Mouse (Mus musculus): ENCODE measurements around the gene Olfr1109. TPM values are rescaled to one million over a fixed set of nuclear protein-coding genes. Genes with fewer than 3 reads are reported as not detected.

Gene Olfr1109
- polyA plus RNA-seq (2015; fragmentation: Nextera tagmentation; extraction: Ambion mirVana) = not detected in 2 replicates

GRCm38 (mm10) chr2:87095908-87096307 lies at the start of gene Olfr1109:
Gene Olfr1109 (minus strand): TSS chr2:87096008.
- Histone ChIP-seq H3K4me1 (ENCODE audit: insufficient read depth) (no peaks in the 10 kb centered on the region), H3K4me3 (ENCODE audit: low read depth, low read length) (no peak within 1 kb of the TSS), H3K9me3 (ENCODE audit: low read length) (no peaks in the 10 kb centered on the region), H3K27ac (ENCODE audit: low read depth) (no peak within 1 kb of the TSS), H3K4me2 (ENCODE audit: low read depth, low read length) (no peak within 1 kb of the TSS), H3K9ac (replicated peaks) (no peak within 1 kb of the TSS), H3K36me3 (replicated peaks; ENCODE audit: insufficient read depth, low read length) (no peaks in the 10 kb centered on the region), H3K27me3 (ENCODE audit: insufficient read depth, low read length) (no peaks in the 10 kb centered on the region)
- DNase-seq (no peak), ATAC-seq (no peak)
- WGBS (ENCODE audit: insufficient replicate concordance) = 63% methylated on average over 1 of the region's 1 CpGs
- TF ChIP-seq EP300 (IDR thresholded peaks at IDR 0.05; ENCODE audit: low read depth) (no peak), CTCF (IDR thresholded peaks at IDR 0.05; ENCODE audit: low read depth) (no peak)

GRCm38 (mm10) chr2:87140200-87140599 lies 44.4 kb upstream of the Olfr1109 start, which contains the start of gene Olfr1110:
Gene Olfr1110 (minus strand): TSS chr2:87140300.
- ATAC-seq (no peak), DNase-seq (no peak)
- Histone ChIP-seq H3K27me3 (ENCODE audit: insufficient read depth, low read length) (no peaks in the 10 kb centered on the region), H3K9ac (replicated peaks) (no peak within 1 kb of the TSS), H3K4me2 (ENCODE audit: low read depth, low read length) (no peak within 1 kb of the TSS), H3K27ac (ENCODE audit: low read depth) (no peak within 1 kb of the TSS), H3K4me3 (ENCODE audit: low read depth, low read length) (no peak within 1 kb of the TSS), H3K36me3 (replicated peaks; ENCODE audit: insufficient read depth, low read length) (no peaks in the 10 kb centered on the region), H3K4me1 (ENCODE audit: insufficient read depth) (no peaks in the 10 kb centered on the region), H3K9me3 (ENCODE audit: low read length) (no peaks in the 10 kb centered on the region)
- TF ChIP-seq EP300 (IDR thresholded peaks at IDR 0.05; ENCODE audit: low read depth) (no peak), CTCF (IDR thresholded peaks at IDR 0.05; ENCODE audit: low read depth) (no peak)
- WGBS (ENCODE audit: insufficient replicate concordance) = 62% methylated on average over 1 of the region's 1 CpGs

- TF ChIP-seq CTCF (IDR thresholded peaks at IDR 0.05; ENCODE audit: low read depth) (no peak), EP300 (IDR thresholded peaks at IDR 0.05; ENCODE audit: low read depth) (no peak)
- Histone ChIP-seq H3K4me3 (ENCODE audit: low read depth, low read length) (no peak within 1 kb of the TSS), H3K36me3 (replicated peaks; ENCODE audit: insufficient read depth, low read length) (no peaks in the 10 kb centered on the region), H3K9ac (replicated peaks) (no peak within 1 kb of the TSS), H3K9me3 (ENCODE audit: low read length) (no peaks in the 10 kb centered on the region), H3K4me2 (ENCODE audit: low read depth, low read length) (no peak within 1 kb of the TSS), H3K27me3 (ENCODE audit: insufficient read depth, low read length) (no peaks in the 10 kb centered on the region), H3K27ac (ENCODE audit: low read depth) (no peak within 1 kb of the TSS), H3K4me1 (ENCODE audit: insufficient read depth) (no peaks in the 10 kb centered on the region)
- ATAC-seq = no peak
- DNase-seq = no peak
These were observed 18.7 kb upstream of the Olfr1109 start, which contains the start of gene Olfr259 for GRCm38 (mm10) chr2:87114467-87114866. Gene Olfr259 (minus strand): TSS chr2:87114567.

GRCm38 (mm10) chr2:87075717-87076116 lies 20.1 kb downstream of the Olfr1109 start, which contains the start of gene Olfr1107:
Gene Olfr1107 (minus strand): TSS chr2:87075817.
- Histone ChIP-seq H3K36me3 (replicated peaks; ENCODE audit: insufficient read depth, low read length) (no peaks in the 10 kb centered on the region), H3K4me3 (ENCODE audit: low read depth, low read length) (no peak within 1 kb of the TSS), H3K4me1 (ENCODE audit: insufficient read depth) (no peaks in the 10 kb centered on the region), H3K9ac (replicated peaks) (no peak within 1 kb of the TSS), H3K4me2 (ENCODE audit: low read depth, low read length) (no peak within 1 kb of the TSS), H3K27me3 (ENCODE audit: insufficient read depth, low read length) (no peaks in the 10 kb centered on the region), H3K27ac (ENCODE audit: low read depth) (no peak within 1 kb of the TSS), H3K9me3 (ENCODE audit: low read length) (no peaks in the 10 kb centered on the region)
- TF ChIP-seq CTCF (IDR thresholded peaks at IDR 0.05; ENCODE audit: low read depth) = no peak
- TF ChIP-seq EP300 (IDR thresholded peaks at IDR 0.05; ENCODE audit: low read depth) = no peak
- WGBS (ENCODE audit: insufficient replicate concordance) = 65% methylated on average over 1 of the region's 1 CpGs
- DNase-seq (no peak), ATAC-seq (no peak)

- no peak within 1 kb of the TSS for H3K4me2 ChIP-seq (ENCODE audit: low read depth, low read length)
- no peak within 1 kb of the TSS for H3K27ac ChIP-seq (ENCODE audit: low read depth)
- ATAC-seq (no peak), DNase-seq (no peak)
- 58% methylated on average over 1 of the region's 1 CpGs for WGBS (ENCODE audit: insufficient replicate concordance)
- 0 out of 2 replicates have a peak, but pooled peaks cover 3% of the 10 kb centered on the region for H3K9me3 ChIP-seq (ENCODE audit: low read length)
- H3K36me3 ChIP-seq (replicated peaks; ENCODE audit: insufficient read depth, low read length) = no peaks in the 10 kb centered on the region
- H3K9ac ChIP-seq (replicated peaks) = no peak within 1 kb of the TSS
- H3K4me3 ChIP-seq (ENCODE audit: low read depth, low read length) = no peak within 1 kb of the TSS
- TF ChIP-seq CTCF (IDR thresholded peaks at IDR 0.05; ENCODE audit: low read depth) = no peak
- TF ChIP-seq EP300 (IDR thresholded peaks at IDR 0.05; ENCODE audit: low read depth) = no peak
- H3K4me1 ChIP-seq (ENCODE audit: insufficient read depth) = no peaks in the 10 kb centered on the region
- H3K27me3 ChIP-seq (ENCODE audit: insufficient read depth, low read length) = no peaks in the 10 kb centered on the region
These were observed 43.6 kb downstream of the Olfr1109 start, which contains the start of gene Olfr1106 for GRCm38 (mm10) chr2:87052173-87052572. Gene Olfr1106 (minus strand): TSS chr2:87052273.

Other genes with a start within 250 kb of the Olfr1109 start
- gene Olfr1095, start 244.3 kb downstream of the Olfr1109 start, polyA plus RNA-seq (2015; fragmentation: Nextera tagmentation; extraction: Ambion mirVana) = not detected in 2 replicates
- not detected in 2 replicates for gene Gm13723, start 221.2 kb downstream of the Olfr1109 start, polyA plus RNA-seq (2015; fragmentation: Nextera tagmentation; extraction: Ambion mirVana)
- not detected in 2 replicates for gene Olfr1097, start 203.8 kb downstream of the Olfr1109 start, polyA plus RNA-seq (2015; fragmentation: Nextera tagmentation; extraction: Ambion mirVana)
- not detected in 2 replicates for gene Olfr1098, start 171.5 kb downstream of the Olfr1109 start, polyA plus RNA-seq (2015; fragmentation: Nextera tagmentation; extraction: Ambion mirVana)
- not detected in 2 replicates for gene Olfr1099, start 135.3 kb downstream of the Olfr1109 start, polyA plus RNA-seq (2015; fragmentation: Nextera tagmentation; extraction: Ambion mirVana)
- not detected in 2 replicates for gene Olfr1100, start 116.1 kb downstream of the Olfr1109 start, polyA plus RNA-seq (2015; fragmentation: Nextera tagmentation; extraction: Ambion mirVana)
- gene Olfr1101, start 104.8 kb downstream of the Olfr1109 start, polyA plus RNA-seq (2015; fragmentation: Nextera tagmentation; extraction: Ambion mirVana) = not detected in 2 replicates
- gene Olfr1102, start 97.6 kb downstream of the Olfr1109 start, polyA plus RNA-seq (2015; fragmentation: Nextera tagmentation; extraction: Ambion mirVana) = not detected in 2 replicates
- not detected in 2 replicates for gene Olfr1104, start 68.9 kb downstream of the Olfr1109 start, polyA plus RNA-seq (2015; fragmentation: Nextera tagmentation; extraction: Ambion mirVana)
- not detected in 2 replicates for gene Olfr1105, start 59.5 kb downstream of the Olfr1109 start, polyA plus RNA-seq (2015; fragmentation: Nextera tagmentation; extraction: Ambion mirVana)
- gene Olfr1106, start 43.7 kb downstream of the Olfr1109 start, polyA plus RNA-seq (2015; fragmentation: Nextera tagmentation; extraction: Ambion mirVana) = not detected in 2 replicates
- gene Olfr1107, start 20.2 kb downstream of the Olfr1109 start, polyA plus RNA-seq (2015; fragmentation: Nextera tagmentation; extraction: Ambion mirVana) = not detected in 2 replicates
- not detected in 2 replicates for gene Olfr259, start 18.6 kb upstream of the Olfr1109 start, polyA plus RNA-seq (2015; fragmentation: Nextera tagmentation; extraction: Ambion mirVana)
- gene Olfr1110, start 44.3 kb upstream of the Olfr1109 start, polyA plus RNA-seq (2015; fragmentation: Nextera tagmentation; extraction: Ambion mirVana) = not detected in 2 replicates
- not detected in 2 replicates for gene Olfr1111, start 56.6 kb upstream of the Olfr1109 start, polyA plus RNA-seq (2015; fragmentation: Nextera tagmentation; extraction: Ambion mirVana)
- not detected in 2 replicates for gene Olfr1112, start 91.8 kb upstream of the Olfr1109 start, polyA plus RNA-seq (2015; fragmentation: Nextera tagmentation; extraction: Ambion mirVana)
- gene Olfr1113, start 113.0 kb upstream of the Olfr1109 start, polyA plus RNA-seq (2015; fragmentation: Nextera tagmentation; extraction: Ambion mirVana) = not detected in 2 replicates
- not detected in 2 replicates for gene Olfr1115, start 152.0 kb upstream of the Olfr1109 start, polyA plus RNA-seq (2015; fragmentation: Nextera tagmentation; extraction: Ambion mirVana)
- gene Olfr1116, start 171.5 kb upstream of the Olfr1109 start, polyA plus RNA-seq (2015; fragmentation: Nextera tagmentation; extraction: Ambion mirVana) = not detected in 2 replicates
- gene Olfr1118, start 211.6 kb upstream of the Olfr1109 start, polyA plus RNA-seq (2015; fragmentation: Nextera tagmentation; extraction: Ambion mirVana) = not detected in 2 replicates

All from liver, postnatal 0 days (tissue).